Mouse (Mus musculus) intestine, embryonic 15.5 days (tissue): ENCODE data around the gene Zkscan4. TPM values are rescaled to one million over a fixed set of nuclear protein-coding genes. Genes with fewer than 3 reads are reported as not detected.
"Not testable (repeated sequence)": the region's sequence is repeated elsewhere in the genome, so short reads cannot be mapped to it uniquely, and the experiment has no call there.

ENCODE experiments used
- ATAC-seq: fragments of 200-750 bp; cut with Nextera tagmentation; 2 replicates; pipeline ENCODE4 v1.8.0; 2017; ENCODE audit warnings: moderate TSS enrichment, moderate library complexity
- H3K27ac ChIP-seq: fragments of 300-500 bp; sonication (generic); 2 replicates; pipeline ENCODE4 v1.5.1; 2015; ENCODE audit warnings: mild to moderate bottlenecking, inconsistent platforms
- H3K27me3 ChIP-seq: fragments of 300-500 bp; sonication (generic); replicated peaks from 2 replicates; pipeline ENCODE4 v1.6.1; 2015; ENCODE audit warnings: inconsistent platforms
- H3K36me3 ChIP-seq: fragments of 300-500 bp; sonication (generic); 2 replicates; pipeline ENCODE4 v1.6.1; 2015; ENCODE audit warnings: inconsistent platforms
- H3K4me1 ChIP-seq: fragments of 300-500 bp; sonication (generic); replicated peaks from 2 replicates; pipeline ENCODE4 v1.6.1; 2015; ENCODE audit warnings: inconsistent platforms
- H3K4me2 ChIP-seq: fragments of 300-500 bp; sonication (generic); replicated peaks from 2 replicates; pipeline ENCODE4 v1.6.1; 2015; ENCODE audit warnings: mild to moderate bottlenecking, inconsistent platforms
- H3K4me3 ChIP-seq: fragments of 300-500 bp; sonication (generic); replicated peaks from 2 replicates; pipeline ENCODE4 v1.5.1; 2015; ENCODE audit warnings: inconsistent platforms
- H3K9ac ChIP-seq: fragments of 300-500 bp; sonication (generic); 2 replicates; pipeline ENCODE4 v1.6.1; 2015; ENCODE audit warnings: inconsistent platforms
- H3K9me3 ChIP-seq: fragments of 300-500 bp; sonication (generic); 2 replicates; pipeline ENCODE4 v1.6.1; 2016; ENCODE audit warnings: inconsistent platforms
- WGBS: fragments of 180-500 bp; shearing (Covaris S2); methylation state at CpG from one replicate; pipeline ENCODE4 v1.1.7; 2015; 5-methylcytosine and 5-hydroxymethylcytosine counted together
- polyA plus RNA-seq: library from polyadenylated mRNA; unstranded; fragments of >200 nt; fragmentation: Nextera tagmentation; extraction: Ambion mirVana; gene quantifications from 2 replicates; pipeline ENCODE4 v1.2.1, GENCODE M21; 2015

The Zkscan4 gene
- 2.6 and 2.8 TPM in 2 replicates for polyA plus RNA-seq

DNA sequence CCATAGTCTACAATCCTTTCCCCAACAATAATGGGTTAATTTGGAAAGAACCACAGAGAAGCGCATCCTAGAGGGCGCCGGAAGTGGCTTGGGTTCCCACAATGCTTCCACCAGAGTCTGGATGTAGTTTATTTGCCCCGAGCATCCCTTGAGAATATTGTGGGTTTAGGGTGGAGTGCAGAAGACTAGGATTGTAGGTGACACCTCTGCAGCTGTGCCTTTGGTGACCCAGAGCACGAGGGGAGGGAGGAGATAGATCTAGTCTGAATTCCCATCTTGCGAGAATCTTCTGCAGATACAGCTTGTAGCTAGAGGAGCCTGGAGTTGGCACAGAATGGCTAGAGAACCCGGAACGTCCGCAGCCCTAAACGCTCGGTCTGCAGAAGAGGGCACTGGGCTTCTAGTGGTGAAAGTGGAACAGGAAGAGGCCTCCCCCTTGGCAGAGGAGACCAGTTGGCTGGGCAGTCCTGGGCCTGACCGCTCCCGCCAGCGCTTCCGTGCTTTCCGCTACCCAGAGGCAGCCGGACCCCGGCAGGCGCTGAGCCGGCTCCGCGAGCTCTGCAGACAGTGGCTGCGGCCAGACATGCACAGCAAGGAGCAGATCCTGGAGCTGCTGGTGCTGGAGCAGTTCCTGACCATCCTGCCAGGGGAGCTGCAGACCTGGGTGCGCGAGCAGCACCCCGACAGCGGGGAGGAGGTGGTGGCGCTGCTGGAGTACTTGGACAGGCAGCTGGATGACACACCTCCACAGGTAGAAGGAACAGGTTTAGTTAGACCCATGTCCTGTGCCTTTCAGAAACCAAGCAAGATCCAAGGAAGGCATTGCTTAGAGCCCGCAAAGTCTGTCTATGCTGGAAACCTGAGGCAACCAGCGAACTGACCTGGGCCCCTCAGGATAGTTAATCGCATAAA is at the start of gene Zkscan4, which contains the start of gene Gm10065:
Zkscan4 (plus strand) TSS at position 149 of the 912 bp plus-strand sequence.
Gm10065 (minus strand) TSS at position 683 of the 912 bp plus-strand sequence.
- H3K4me3 ChIP-seq: peak within 1 kb of the TSS; percentile 57
- H3K4me2 ChIP-seq: peak within 1 kb of the TSS; percentile 74
- not testable (repeated sequence) for H3K27me3 ChIP-seq, H3K4me1 ChIP-seq, H3K36me3 ChIP-seq, H3K9me3 ChIP-seq
- peak within 1 kb of the TSS; percentile 66 for H3K9ac ChIP-seq
- 3% methylated on average over 25 of the region's 31 CpGs for WGBS
- peak within 1 kb of the TSS; percentile 79 for H3K27ac ChIP-seq
- peak; percentile 89 for ATAC-seq

GRCm38 (mm10) chr13:21435476-21435875 is 43.2 kb upstream of the Zkscan4 start:
- ATAC-seq: no peak
- 86% methylated on average over 4 of the region's 4 CpGs for WGBS

DNA sequence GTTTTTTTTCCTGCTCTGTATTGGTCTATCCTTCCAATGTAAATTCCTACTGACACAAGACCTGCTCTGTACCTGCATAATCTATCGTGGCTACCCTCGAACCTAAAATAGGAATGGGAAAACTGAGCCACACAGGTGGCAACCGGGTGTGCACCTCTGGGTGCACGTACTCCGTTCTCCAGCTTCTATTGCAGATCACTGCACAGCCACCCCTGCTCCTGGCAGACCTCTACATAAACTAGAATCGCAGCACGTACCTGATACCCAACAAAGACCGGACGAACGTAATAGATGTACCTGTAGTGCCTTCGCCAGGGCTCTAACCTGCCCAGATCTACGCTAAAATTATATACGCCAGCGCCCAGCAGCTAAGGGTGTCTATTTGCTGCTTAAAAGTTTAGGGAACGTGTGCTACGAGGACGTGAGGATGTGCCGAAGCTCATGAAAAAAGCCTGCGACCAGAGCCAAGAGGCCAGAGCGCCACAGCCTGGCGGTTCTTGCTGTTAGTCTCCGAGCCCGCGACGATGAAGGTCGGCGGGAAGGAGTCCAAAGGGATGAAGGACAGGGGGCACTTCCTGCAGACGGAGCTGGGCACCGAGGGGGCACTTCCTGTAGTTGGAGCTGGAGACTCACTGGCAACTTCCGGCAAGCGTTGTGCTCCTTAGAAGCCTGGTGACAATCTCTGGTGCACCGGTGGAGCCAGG is 38.1 kb upstream of the Zkscan4 start, which contains the start of gene Pgbd1:
Pgbd1 (minus strand) TSS at position 556 of the 704 bp plus-strand sequence.
- H3K27me3 ChIP-seq: no peaks in the 10 kb centered on the region
- H3K36me3 ChIP-seq: peaks cover 10% of the 10 kb centered on the region
- peak within 1 kb of the TSS; percentile 51 for H3K9ac ChIP-seq
- H3K27ac ChIP-seq: peak within 1 kb of the TSS; percentile 77
- peak within 1 kb of the TSS; percentile 51 for H3K4me3 ChIP-seq
- 0 out of 2 replicates have a peak, but pooled peaks cover 2% of the 10 kb centered on the region for H3K4me1 ChIP-seq
- no peaks in the 10 kb centered on the region for H3K9me3 ChIP-seq
- peak; percentile 93 for ATAC-seq
- H3K4me2 ChIP-seq: peak within 1 kb of the TSS; percentile 86
- WGBS: 2% methylated on average over 32 of the region's 32 CpGs

More at GRCm38 (mm10) chr13:21435476-21435875, 43.2 kb upstream of the Zkscan4 start:
- Histone ChIP-seq H3K4me2 (no peak overlapping the region), H3K9me3 (no peaks in the 10 kb centered on the region), H3K4me3 (no peak overlapping the region), H3K27ac (no peak overlapping the region), H3K36me3 (no peaks in the 10 kb centered on the region), H3K27me3 (no peaks in the 10 kb centered on the region), H3K9ac (no peak overlapping the region), H3K4me1 (0 out of 2 replicates have a peak, but pooled peaks cover 1% of the 10 kb centered on the region)

GRCm38 (mm10) chr13:21441207-21441572 is 37.5 kb upstream of the Zkscan4 start:
- Histone ChIP-seq H3K4me3 (peak overlapping the region; percentile 51), H3K4me2 (peak overlapping the region; percentile 86), H3K27me3 (no peaks in the 10 kb centered on the region), H3K9ac (peak overlapping the region; percentile 51), H3K4me1 (0 out of 2 replicates have a peak, but pooled peaks cover 2% of the 10 kb centered on the region), H3K36me3 (peaks cover 10% of the 10 kb centered on the region), H3K9me3 (no peaks in the 10 kb centered on the region), H3K27ac (peak overlapping the region; percentile 77)
- peak; percentile 48; the same call in 1 of the 2 replicates for ATAC-seq
- WGBS: 14% methylated on average over 10 of the region's 10 CpGs

DNA sequence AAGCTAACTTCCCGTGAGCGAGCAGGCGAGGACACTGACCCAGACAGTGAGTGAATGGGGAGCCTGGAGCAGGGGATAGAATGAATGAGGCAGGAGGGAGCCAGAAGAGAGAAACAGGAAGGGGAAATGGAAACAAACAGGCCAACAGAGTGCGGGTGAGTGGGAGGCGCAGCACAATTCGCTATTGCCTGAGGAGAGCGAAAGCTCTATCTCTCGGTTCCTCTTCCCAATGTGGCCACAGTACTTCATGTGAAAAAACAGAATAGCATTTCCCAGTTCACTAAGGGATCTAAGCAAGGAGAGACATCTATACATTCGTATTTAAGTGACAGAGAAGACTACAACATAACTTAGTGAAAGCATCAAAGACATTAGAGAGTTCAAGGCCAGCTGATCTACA is 31.9 kb upstream of the Zkscan4 start:
- ATAC-seq: no peak
- H3K36me3 ChIP-seq: peaks cover 17% of the 10 kb centered on the region
- H3K27me3 ChIP-seq: no peaks in the 10 kb centered on the region

GRCm38 (mm10) chr13:21447856-21448614 is 30.7 kb upstream of the Zkscan4 start:
- H3K36me3 ChIP-seq: peaks cover 17% of the 10 kb centered on the region
- 69% methylated on average over 16 of the region's 16 CpGs for whole genome bisulfite sequencing
- no peaks in the 10 kb centered on the region for H3K27me3 ChIP-seq
- no peak overlapping the region for H3K4me3 ChIP-seq
- H3K4me2 ChIP-seq: peak overlapping the region; percentile 7
- H3K9ac ChIP-seq: no peak overlapping the region
- peak overlapping the region; percentile 29; the same call in 1 of the 2 replicates for H3K27ac ChIP-seq
- H3K9me3 ChIP-seq: no peaks in the 10 kb centered on the region
- peak; percentile 80 for ATAC-seq
- peaks cover 8% of the 10 kb centered on the region; the same call in 1 of the 2 replicates for H3K4me1 ChIP-seq

More for the DNA sequence above, 31.9 kb upstream of the Zkscan4 start:
- no peaks in the 10 kb centered on the region for H3K4me1 ChIP-seq
- H3K4me3 ChIP-seq: no peak overlapping the region
- WGBS: 82% methylated on average over 9 of the region's 9 CpGs
- no peak overlapping the region for H3K9ac ChIP-seq
- no peak overlapping the region for H3K27ac ChIP-seq
- H3K9me3 ChIP-seq: no peaks in the 10 kb centered on the region
- no peak overlapping the region for H3K4me2 ChIP-seq

- peak; percentile 6; the same call in 1 of the 2 replicates for ATAC-seq
- Histone ChIP-seq H3K4me2 (peak overlapping the region; percentile 68), H3K4me1 (peaks cover 12% of the 10 kb centered on the region; the same call in 1 of the 2 replicates), H3K9ac (peak overlapping the region; percentile 64), H3K27me3 (no peaks in the 10 kb centered on the region), H3K27ac (peak overlapping the region; percentile 87), H3K4me3 (peak overlapping the region; percentile 65), H3K9me3 (no peaks in the 10 kb centered on the region), H3K36me3 (no peaks in the 10 kb centered on the region)
- 2% methylated on average over 13 of the region's 13 CpGs for WGBS
These were observed 25.7 kb upstream of the Zkscan4 start for GRCm38 (mm10) chr13:21453042-21453441.

DNA sequence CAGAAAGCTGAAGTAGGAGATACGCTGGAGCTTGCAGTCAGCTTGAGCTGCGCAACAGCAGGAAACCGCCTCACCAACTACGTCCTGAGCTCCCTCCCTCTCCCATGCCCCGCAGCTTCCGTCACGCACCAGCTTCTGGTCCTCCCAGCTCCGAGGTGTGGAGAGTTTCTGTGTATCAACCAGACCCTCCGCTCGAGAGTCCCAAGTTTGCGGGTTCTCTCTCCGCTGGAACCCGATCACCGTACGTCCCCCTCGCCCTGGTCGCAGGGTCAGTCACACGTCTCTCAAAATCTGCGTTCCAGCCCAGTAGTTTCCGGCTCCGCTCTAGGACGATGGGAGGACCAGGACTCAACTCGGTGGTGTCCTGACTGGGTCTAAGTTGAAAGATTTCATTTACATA is 25.3 kb upstream of the Zkscan4 start, which contains the start of gene Zscan26:
Zscan26 (minus strand) TSS at position 282 of the 400 bp plus-strand sequence.
- Histone ChIP-seq H3K4me1 (peaks cover 12% of the 10 kb centered on the region; the same call in 1 of the 2 replicates), H3K36me3 (no peaks in the 10 kb centered on the region), H3K4me2 (peak within 1 kb of the TSS; percentile 68), H3K9me3 (no peaks in the 10 kb centered on the region), H3K9ac (peak within 1 kb of the TSS; percentile 64), H3K4me3 (peak within 1 kb of the TSS; percentile 65), H3K27me3 (no peaks in the 10 kb centered on the region), H3K27ac (peak within 1 kb of the TSS; percentile 87)
- WGBS: 0% methylated on average over 23 of the region's 23 CpGs
- peak; percentile 90 for ATAC-seq

- H3K27ac ChIP-seq: no peak overlapping the region
- 44% methylated on average over 3 of the region's 3 CpGs for WGBS
- no peaks in the 10 kb centered on the region for H3K9me3 ChIP-seq
- peak; percentile 64 for ATAC-seq
- H3K4me1 ChIP-seq: peaks cover 12% of the 10 kb centered on the region; the same call in 1 of the 2 replicates
- H3K36me3 ChIP-seq: no peaks in the 10 kb centered on the region
- peak overlapping the region; percentile 68 for H3K4me2 ChIP-seq
- H3K9ac ChIP-seq: no peak overlapping the region
- H3K27me3 ChIP-seq: no peaks in the 10 kb centered on the region
- H3K4me3 ChIP-seq: no peak overlapping the region
These were observed 24.6 kb upstream of the Zkscan4 start for GRCm38 (mm10) chr13:21454133-21454532.

GRCm38 (mm10) chr13:21456347-21456746 is 22.4 kb upstream of the Zkscan4 start:
- H3K4me1 ChIP-seq: peaks cover 12% of the 10 kb centered on the region; the same call in 1 of the 2 replicates
- no peaks in the 10 kb centered on the region for H3K27me3 ChIP-seq
- H3K9me3 ChIP-seq: no peaks in the 10 kb centered on the region
- H3K4me2 ChIP-seq: peak overlapping the region; percentile 19; the same call in 1 of the 2 replicates
- no peak overlapping the region for H3K4me3 ChIP-seq
- no peaks in the 10 kb centered on the region for H3K36me3 ChIP-seq
- H3K9ac ChIP-seq: no peak overlapping the region
- ATAC-seq: peak; percentile 76
- WGBS: 8% methylated on average over 4 of the region's 4 CpGs
- H3K27ac ChIP-seq: no peak overlapping the region

- WGBS: 54% methylated on average over 9 of the region's 9 CpGs
- H3K9ac ChIP-seq: not testable (repeated sequence)
These were observed 16.2 kb upstream of the Zkscan4 start for GRCm38 (mm10) chr13:21462516-21462915.

More at GRCm38 (mm10) chr13:21462516-21462915, 16.2 kb upstream of the Zkscan4 start:
- not testable (repeated sequence) for ATAC-seq, H3K4me1 ChIP-seq, H3K4me3 ChIP-seq, H3K27ac ChIP-seq, H3K9me3 ChIP-seq, H3K4me2 ChIP-seq, H3K27me3 ChIP-seq, H3K36me3 ChIP-seq
